Mouse (Mus musculus) stomach, postnatal 0 days (tissue): ENCODE measurements at regions not wholly inside any gene's neighbourhood (a gene's known extent, or its start where the extent isn't known, plus 50 kb on each side); places are given as distances from the start of the nearest gene placed in this dataset.
A peak's percentile ranks its signal among the peaks of the same experiment; 100 is the strongest.

Source experiments
- ATAC-seq: fragments of 200-750 bp; cut with Nextera tagmentation; 2 replicates; pipeline ENCODE4 v1.8.0; 2017; ENCODE audit not compliant: low FRiP score, low TSS enrichment
- DNase-seq: peaks from one replicate; pipeline ENCODE4 v3.0.0-alpha.2; 2016; ENCODE audit warnings: low spot score
- H3K27ac ChIP-seq: fragments of 300-500 bp; sonication (generic); replicated peaks from 2 replicates; pipeline ENCODE4 v1.5.1; 2014; ENCODE audit warnings: mild to moderate bottlenecking, control low read depth
- H3K27me3 ChIP-seq: fragments of 300-500 bp; sonication (generic); 2 replicates; pipeline ENCODE4 v1.6.1; 2014; ENCODE audit warnings: low read length; ENCODE audit not compliant: control insufficient read depth, insufficient read depth
- H3K36me3 ChIP-seq: fragments of 300-500 bp; sonication (generic); 2 replicates; pipeline ENCODE4 v1.6.1; 2014; ENCODE audit warnings: low read length, mixed read lengths; ENCODE audit not compliant: control insufficient read depth, insufficient read depth
- H3K4me1 ChIP-seq: fragments of 300-500 bp; sonication (generic); replicated peaks from 2 replicates; pipeline ENCODE4 v1.6.1; 2014; ENCODE audit warnings: antibody characterized with exemption; ENCODE audit not compliant: control insufficient read depth, insufficient read depth
- H3K4me2 ChIP-seq: fragments of 300-500 bp; sonication (generic); replicated peaks from 2 replicates; pipeline ENCODE4 v1.6.1; 2014; ENCODE audit warnings: low read depth, mild to moderate bottlenecking, control low read depth, moderate library complexity
- H3K4me3 ChIP-seq: fragments of 300-500 bp; sonication (generic); 2 replicates; pipeline ENCODE4 v1.5.1; 2014; ENCODE audit warnings: low read depth, low read length, control low read depth
- H3K9ac ChIP-seq: fragments of 300-500 bp; sonication (generic); 2 replicates; pipeline ENCODE4 v1.6.1; 2014; ENCODE audit warnings: mild to moderate bottlenecking, low read length, control low read depth, mixed read lengths
- H3K9me3 ChIP-seq: fragments of 300-500 bp; sonication (generic); 2 replicates; pipeline ENCODE4 v1.6.1; 2016; ENCODE audit warnings: low read length; ENCODE audit not compliant: control insufficient read depth
- CTCF ChIP-seq: IDR thresholded peaks from 2 replicates; pipeline ENCODE4 v1.5.1; 2016; ENCODE audit warnings: antibody characterized with exemption, low read depth, mild to moderate bottlenecking, moderate library complexity
- EP300 ChIP-seq: optimal IDR thresholded peaks from 2 replicates; pipeline ENCODE3; 2016; ENCODE audit warnings: antibody characterized with exemption
- WGBS: fragments of 180-500 bp; shearing (Covaris S2); extraction: QIAGEN DNeasy Blood & Tissue Kit; methylation state at CpG from one replicate; pipeline ENCODE4 v1.1.7; 2014; 5-methylcytosine and 5-hydroxymethylcytosine counted together

GRCm38 (mm10) chr17:80796386-80796785, 68.1 kb upstream of the Map4k3 start:
- Histone ChIP-seq H3K4me3 (no peak overlapping the region), H3K4me1 (peaks cover 9% of the 10 kb centered on the region; the same call in 1 of the 2 replicates), H3K9ac (no peak overlapping the region), H3K9me3 (no peaks in the 10 kb centered on the region), H3K27ac (no peak overlapping the region), H3K4me2 (no peak overlapping the region), H3K27me3 (no peaks in the 10 kb centered on the region), H3K36me3 (no peaks in the 10 kb centered on the region)
- WGBS = 88% methylated on average over 8 of the region's 8 CpGs
- TF ChIP-seq EP300 (no peak), CTCF (no peak)
- ATAC-seq = no peak
- no peak for DNase-seq

GRCm38 (mm10) chr17:80795453-80796105, 67.3 kb upstream of the Map4k3 start:
- peak; percentile 34 for DNase-seq
- peak; percentile 66 for ATAC-seq
- Histone ChIP-seq H3K4me1 (peaks cover 5% of the 10 kb centered on the region; the same call in 1 of the 2 replicates), H3K4me2 (no peak overlapping the region), H3K9ac (no peak overlapping the region), H3K9me3 (no peaks in the 10 kb centered on the region), H3K27me3 (no peaks in the 10 kb centered on the region), H3K27ac (0 out of 2 replicates have a peak overlapping the region, but pooled peaks have one; percentile 30), H3K4me3 (no peak overlapping the region), H3K36me3 (no peaks in the 10 kb centered on the region)
- 38% methylated on average over 8 of the region's 8 CpGs for WGBS
- TF ChIP-seq EP300 (no peak), CTCF (no peak)

GRCm38 (mm10) chr17:80792605-80793004, 64.3 kb upstream of the Map4k3 start:
- no peaks in the 10 kb centered on the region for H3K9me3 ChIP-seq
- whole genome bisulfite sequencing = 65% methylated on average over 4 of the region's 4 CpGs
- DNase-seq (no peak), ATAC-seq (no peak)
- no peak overlapping the region for H3K4me2 ChIP-seq
- no peak overlapping the region for H3K9ac ChIP-seq
- no peaks in the 10 kb centered on the region for H3K27me3 ChIP-seq
- peak overlapping the region; percentile 64 for H3K27ac ChIP-seq
- TF ChIP-seq EP300 (no peak), CTCF (no peak)
- peaks cover 4% of the 10 kb centered on the region; the same call in 1 of the 2 replicates for H3K4me1 ChIP-seq
- no peaks in the 10 kb centered on the region for H3K36me3 ChIP-seq
- H3K4me3 ChIP-seq = no peak overlapping the region

- TF ChIP-seq CTCF (no peak), EP300 (no peak)
- no peak overlapping the region for H3K27ac ChIP-seq
- ATAC-seq = no peak
- H3K4me3 ChIP-seq = no peak overlapping the region
- no peaks in the 10 kb centered on the region for H3K9me3 ChIP-seq
- no peak overlapping the region for H3K9ac ChIP-seq
- WGBS = 68% methylated on average over 12 of the region's 12 CpGs
- no peak overlapping the region for H3K4me2 ChIP-seq
- no peaks in the 10 kb centered on the region for H3K36me3 ChIP-seq
- no peaks in the 10 kb centered on the region for H3K27me3 ChIP-seq
- DNase-seq = no peak
- H3K4me1 ChIP-seq = peaks cover 5% of the 10 kb centered on the region
Observed at GRCm38 (mm10) chr17:80789706-80790105, 61.4 kb upstream of the Map4k3 start.

GRCm38 (mm10) chr17:80789000-80789399, 60.7 kb upstream of the Map4k3 start:
- Histone ChIP-seq H3K4me2 (no peak overlapping the region), H3K9me3 (no peaks in the 10 kb centered on the region), H3K4me1 (peaks cover 5% of the 10 kb centered on the region), H3K27ac (no peak overlapping the region), H3K27me3 (no peaks in the 10 kb centered on the region), H3K36me3 (no peaks in the 10 kb centered on the region), H3K4me3 (no peak overlapping the region), H3K9ac (no peak overlapping the region)
- TF ChIP-seq CTCF (no peak), EP300 (no peak)
- no peak for DNase-seq
- no peak for ATAC-seq
- 68% methylated on average over 3 of the region's 3 CpGs for WGBS

- no peak overlapping the region for H3K4me3 ChIP-seq
- H3K4me1 ChIP-seq = peaks cover 5% of the 10 kb centered on the region
- peak overlapping the region; percentile 49 for H3K27ac ChIP-seq
- H3K27me3 ChIP-seq = no peaks in the 10 kb centered on the region
- no peak overlapping the region for H3K9ac ChIP-seq
- H3K36me3 ChIP-seq = no peaks in the 10 kb centered on the region
- H3K9me3 ChIP-seq = no peaks in the 10 kb centered on the region
- no peak for ATAC-seq
- DNase-seq = no peak
- TF ChIP-seq EP300 (no peak), CTCF (peak; percentile 48)
- 17% methylated on average over 2 of the region's 2 CpGs for WGBS
- H3K4me2 ChIP-seq = no peak overlapping the region
Observed at GRCm38 (mm10) chr17:80786858-80787257, 58.6 kb upstream of the Map4k3 start.
